In the genomic region with DNA sequence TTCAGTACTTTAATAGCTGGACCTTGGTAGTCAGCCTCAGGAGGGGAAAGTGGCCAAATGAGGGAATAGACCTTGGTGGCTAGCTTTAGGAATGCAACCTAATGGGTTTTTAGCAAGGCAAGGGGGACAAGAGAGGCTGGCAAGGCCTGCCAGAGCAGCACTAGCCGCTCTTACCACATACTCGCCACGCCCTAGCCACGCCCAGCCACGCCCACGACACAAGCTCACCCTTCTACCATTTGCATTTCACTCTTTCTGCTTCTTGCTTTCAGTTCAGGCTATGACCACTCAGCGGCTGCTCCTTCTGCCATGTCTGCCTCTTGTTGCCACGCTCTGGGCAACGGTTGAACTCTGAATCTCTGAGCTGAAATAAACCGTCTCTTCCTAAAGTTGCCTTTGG, we compare ENCODE assay signal across 32 mouse cellular contexts. TPM values are rescaled to one million over a fixed set of nuclear protein-coding genes. Genes with fewer than 3 reads are reported as not detected.
A peak's percentile ranks its signal among the peaks of the same experiment; 100 is the strongest.
DNase-seq lines count a peak whose midpoint lies in the region; ATAC-seq and TF ChIP-seq lines count a peak whose summit lies in the region.
"Had no signal": no experiment of that assay in that cellular context is flagged by ENCODE, and none has a peak within 500 bp of the region (broad histone marks: within the 10 kb centered on the region; RNA-seq: fewer than 3 reads in every experiment).

No protein-coding gene starts in this region.

- H3K9me3 ChIP-seq in liver, embryonic 11.5 days (ENCODE audit: control insufficient read depth, low read length) = no peaks in the 10 kb centered on the region
- H3K9me3 ChIP-seq in stomach, postnatal 0 days (ENCODE audit: control insufficient read depth, low read length) = no peaks in the 10 kb centered on the region
- H3K9me3 ChIP-seq: hindbrain, embryonic 12.5 days; limb, embryonic 12.5 days; liver, embryonic 13.5 days had no signal

- no peak for TF ChIP-seq CTCF in stomach, postnatal 0 days (IDR thresholded peaks at IDR 0.05; ENCODE audit: low read depth)

- no peak; the same call in 1 of the 2 replicates for ATAC-seq in liver, embryonic 11.5 days (replicated peaks; ENCODE audit: low FRiP score)
- ATAC-seq in stomach, postnatal 0 days (ENCODE audit: low FRiP score, low TSS enrichment) = no peak
- ATAC-seq: forebrain, embryonic 14.5 days; hindbrain, postnatal 0 days; intestine, embryonic 16.5 days; midbrain, embryonic 16.5 days; Patski had no signal

- no peak for TF ChIP-seq EP300 in stomach, postnatal 0 days (optimal IDR thresholded peaks at IDR 0.05)

- DNase-seq in liver = peak; percentile 61
- no peak for DNase-seq in liver, embryonic 11.5 days (ENCODE audit: low spot score)
- peak; percentile 35 for DNase-seq in NIH3T3 (ENCODE audit: low read depth)
- DNase-seq in c-Kit-positive CD71-positive TER-119-positive erythroid progenitor cells, embryonic 14.5 days (ENCODE audit: low spot score) = peak; percentile 18
- DNase-seq in stomach, postnatal 0 days (ENCODE audit: low spot score) = peak; percentile 42
- DNase-seq in thymus, postnatal 25 days = no peak
- DNase-seq in frontal cortex, adult 2 months (ENCODE audit: extremely low spot score in 1 of 2, low spot score in 1 of 2) = no peak
- no peak for DNase-seq in spleen, adult 18-20 months
- DNase-seq: adrenal gland, adult 2 months; adrenal gland, postnatal 36 days; B cell, adult 2 months; cerebellum, adult 8-10 months; cerebellum, postnatal 25 days; heart, postnatal 36 days; kidney, adult 9 months; kidney, postnatal 10 days; liver, embryonic 13.5 days; lung, adult 2 months; lung, postnatal 10 days; right cerebral cortex, adult 18-20 months; thymus, adult 2 months; thymus, postnatal 4 days had no signal

- WGBS in liver, embryonic 11.5 days = 42% methylated on average over 10 of the region's 10 CpGs
- 51% methylated on average over 10 of the region's 10 CpGs for WGBS in stomach, postnatal 0 days

- no peaks in the 10 kb centered on the region for H3K27me3 ChIP-seq in liver, embryonic 11.5 days (replicated peaks; ENCODE audit: control insufficient read depth, insufficient read depth, low read length)
- H3K27me3 ChIP-seq in stomach, postnatal 0 days (ENCODE audit: control insufficient read depth, insufficient read depth, low read length) = no peaks in the 10 kb centered on the region
- H3K27me3 ChIP-seq: hindbrain, embryonic 12.5 days; liver, embryonic 13.5 days; Patski had no signal

- no peak overlapping the region for H3K4me2 ChIP-seq in liver, embryonic 11.5 days
- no peak overlapping the region for H3K4me2 ChIP-seq in stomach, postnatal 0 days (replicated peaks; ENCODE audit: low read depth)
- H3K4me2 ChIP-seq: hindbrain, embryonic 12.5 days; limb, embryonic 12.5 days; liver, embryonic 13.5 days; midbrain, embryonic 11.5 days had no signal

- H3K27ac ChIP-seq in liver, embryonic 11.5 days (ENCODE audit: low read depth, low read length) = no peak overlapping the region
- H3K27ac ChIP-seq in stomach, postnatal 0 days (replicated peaks) = no peak overlapping the region
- H3K27ac ChIP-seq: hindbrain, embryonic 12.5 days; hindbrain, postnatal 0 days; left cerebral cortex, adult 2 months; limb, embryonic 12.5 days; liver, embryonic 13.5 days; macrophage had no signal

- H3K9ac ChIP-seq in liver, embryonic 11.5 days (ENCODE audit: low read depth, low read length) = no peak overlapping the region
- H3K9ac ChIP-seq in stomach, postnatal 0 days (ENCODE audit: low read length) = no peak overlapping the region
- H3K9ac ChIP-seq: hindbrain, embryonic 12.5 days; limb, embryonic 12.5 days; liver, embryonic 13.5 days had no signal

- no peaks in the 10 kb centered on the region for H3K36me3 ChIP-seq in liver, embryonic 11.5 days (ENCODE audit: control insufficient read depth, insufficient read depth, low read length)
- no peaks in the 10 kb centered on the region for H3K36me3 ChIP-seq in stomach, postnatal 0 days (ENCODE audit: control insufficient read depth, insufficient read depth, low read length)
- H3K36me3 ChIP-seq: hindbrain, embryonic 12.5 days; limb, embryonic 12.5 days; liver, embryonic 13.5 days had no signal

- H3K4me1 ChIP-seq in liver, embryonic 11.5 days (replicated peaks; ENCODE audit: control insufficient read depth, insufficient read depth, low read length) = 0 out of 2 replicates have a peak, but pooled peaks cover 2% of the 10 kb centered on the region
- no peaks in the 10 kb centered on the region for H3K4me1 ChIP-seq in stomach, postnatal 0 days (replicated peaks; ENCODE audit: control insufficient read depth, insufficient read depth)
- H3K4me1 ChIP-seq: hindbrain, embryonic 12.5 days had no signal

- no peak overlapping the region for H3K4me3 ChIP-seq in liver, embryonic 11.5 days (ENCODE audit: low read depth, low read length)
- no peak overlapping the region for H3K4me3 ChIP-seq in stomach, postnatal 0 days (ENCODE audit: low read depth, low read length)
- H3K4me3 ChIP-seq: hindbrain, embryonic 12.5 days; left cerebral cortex, adult 2 months; limb, embryonic 12.5 days; liver, embryonic 13.5 days had no signal

RNA-seq across cellular contexts. Expression of a gene that starts 32.4 kb away (rescaled TPM):
- polyA plus RNA-seq in liver, embryonic 11.5 days (2014; fragmentation: Nextera tagmentation; extraction: Ambion mirVana) = 3.4 and 3.6 TPM in 2 replicates
- 1.8 and 2.0 TPM in 2 replicates for polyA plus RNA-seq in stomach, postnatal 0 days (2015; fragmentation: Nextera tagmentation; extraction: Ambion mirVana)
- polyA plus RNA-seq in frontal cortex, adult 2 months (2012; rRNA removed) = 1.6 and 2.2 TPM in 2 replicates
- polyA plus RNA-seq: macrophage had no signal

Comparison
In these comparisons a context has a peak if more than half of its experiments do, and no peak if none do; other contexts are left out.
1. DNase-seq: peak in liver (single experiment), NIH3T3 (single experiment), c-Kit-positive CD71-positive TER-119-positive erythroid progenitor cells, embryonic 14.5 days (single experiment) and stomach, postnatal 0 days (single experiment); none in liver, embryonic 11.5 days (single experiment), thymus, postnatal 25 days (single experiment), frontal cortex, adult 2 months (0 of 2) and spleen, adult 18-20 months (0 of 2).